Mouse (Mus musculus): ENCODE results near the gene Fam243.
A peak's percentile ranks its signal among the peaks of the same experiment; 100 is the strongest.

Fam243 gene

DNA sequence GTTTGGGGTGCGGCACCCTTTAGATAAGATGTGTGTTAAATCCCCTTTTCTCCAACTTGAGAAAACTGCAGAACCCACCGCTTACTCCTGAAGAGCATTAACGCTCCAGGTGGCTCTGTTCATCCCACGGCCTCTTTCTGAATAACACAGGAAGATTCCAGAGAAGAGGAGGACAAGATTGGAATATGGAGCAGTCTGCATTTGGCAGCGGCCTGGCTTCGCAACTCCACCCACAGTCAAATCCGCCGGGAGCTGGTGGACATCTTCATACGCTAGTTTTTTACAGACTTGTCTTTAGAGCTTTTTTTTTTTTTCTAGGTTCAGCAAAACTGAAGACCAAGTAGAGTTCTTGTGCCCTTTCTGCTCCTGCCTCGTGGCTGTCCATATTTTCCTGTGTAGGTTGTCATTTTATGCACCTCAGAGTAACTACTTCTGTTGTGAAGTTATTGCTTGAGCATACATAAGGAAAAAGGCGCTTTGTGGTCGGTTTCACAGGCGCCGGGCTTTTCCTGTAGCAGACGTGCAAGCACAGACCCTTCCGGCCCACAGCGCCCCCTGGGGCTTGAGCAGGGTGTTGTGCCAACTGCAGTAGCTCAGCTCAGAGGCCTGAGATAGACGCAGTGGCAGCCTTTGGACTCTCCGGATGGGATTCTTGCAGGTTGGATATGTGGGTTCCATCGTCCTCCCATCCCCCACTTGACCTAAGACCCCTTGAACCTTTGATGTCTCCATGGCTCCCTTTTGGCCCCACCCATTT is 1.7 kb downstream of the Fam243 start:
- DNase-seq (ENCODE audit: low spot score in 2 of 2): peak; percentile 56 to 69

DNA sequence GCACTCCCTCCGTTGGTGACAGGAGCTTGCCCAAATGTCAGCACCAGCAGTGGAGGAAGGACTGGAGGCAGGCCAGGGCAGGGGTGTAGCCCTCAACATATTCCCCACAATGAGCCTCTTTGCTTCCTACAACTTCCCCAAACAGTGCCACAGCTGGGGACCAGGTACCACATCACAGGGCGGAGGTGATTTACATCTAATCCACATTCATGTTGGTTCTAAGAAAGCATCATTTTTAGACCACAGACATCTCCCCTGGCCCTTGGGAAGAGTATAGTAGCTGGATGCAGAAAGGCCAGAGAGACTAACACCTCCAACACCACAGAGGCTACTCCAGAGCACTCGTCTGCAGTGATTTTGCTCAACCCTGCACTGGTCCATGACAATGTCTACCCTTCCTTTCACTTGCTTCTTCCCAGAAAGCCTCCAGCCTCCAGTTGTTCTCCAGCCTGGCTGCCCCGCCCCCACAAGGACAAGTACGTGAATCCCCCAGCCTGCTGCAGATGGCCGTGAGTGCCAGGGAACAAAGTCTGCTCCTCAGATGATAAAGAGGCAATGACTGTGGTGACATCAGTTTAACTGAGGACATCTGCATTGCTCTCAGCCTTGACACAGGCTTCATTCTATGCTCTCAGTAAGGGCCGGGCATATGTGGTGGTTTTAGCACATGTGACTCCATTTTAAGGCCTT is 5.0 kb downstream of the Fam243 start:
- DNase-seq (ENCODE audit: low spot score in 2 of 2): no peak

DNA sequence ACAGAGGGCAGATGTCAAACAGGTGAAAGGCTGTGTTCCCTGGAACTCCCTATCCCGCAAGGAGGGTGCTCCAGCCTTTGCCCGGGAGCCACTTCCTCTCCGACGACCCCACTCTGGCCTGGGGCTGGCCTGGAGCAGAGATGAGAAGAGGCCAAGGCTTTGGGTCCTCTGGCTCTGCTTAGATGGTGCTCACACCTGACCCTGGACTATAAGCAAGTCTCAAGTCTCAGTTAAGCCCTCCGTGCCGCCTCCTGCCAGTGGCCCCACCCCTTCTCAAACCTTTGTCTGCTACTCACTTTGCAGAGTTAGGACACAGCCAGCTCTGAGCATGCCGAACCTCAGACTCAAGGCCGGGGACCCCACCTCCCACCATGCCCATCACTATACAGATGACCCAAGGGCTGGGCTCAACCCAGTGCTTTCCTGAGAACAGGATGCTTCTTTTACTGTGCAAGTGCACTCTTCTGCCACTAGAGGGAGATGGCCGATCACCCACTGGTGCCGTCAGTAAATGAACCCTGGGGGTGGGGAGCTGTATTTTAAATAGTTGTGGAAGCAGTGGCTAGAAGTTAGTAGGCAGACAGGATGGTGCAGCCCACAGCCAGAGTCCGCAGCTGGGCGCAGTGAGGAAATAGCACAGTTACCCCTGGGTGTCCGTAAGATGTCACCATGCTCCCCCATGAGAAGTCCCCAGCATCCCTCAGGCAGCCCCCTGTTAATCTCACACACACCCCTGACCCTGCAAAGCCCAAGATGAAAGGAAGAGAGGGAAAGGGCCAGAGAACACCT is 7.1 kb downstream of the Fam243 start:
- DNase-seq (ENCODE audit: low spot score in 2 of 2): peak in 1 of 2 experiments; percentile 39

DNA sequence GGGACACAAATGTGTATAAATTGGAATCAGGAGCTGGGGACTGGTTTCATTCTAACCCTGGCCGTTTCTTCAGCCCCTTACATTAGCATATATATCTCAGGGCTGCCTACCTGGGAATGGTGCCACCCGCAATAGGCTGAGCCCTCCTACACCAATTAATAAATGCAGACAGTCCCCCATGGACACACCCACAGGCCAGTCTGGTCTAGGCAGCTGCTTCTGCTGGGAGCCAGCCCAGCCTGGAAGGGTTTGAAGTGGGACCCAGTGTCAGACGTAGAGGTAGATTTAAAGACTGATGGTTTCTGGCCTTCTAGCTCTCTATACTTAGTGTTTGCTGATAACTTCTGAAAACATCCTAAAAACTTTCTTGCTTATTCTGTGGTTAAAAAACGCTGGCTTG is 12.1 kb downstream of the Fam243 start:
- no peak for DNase-seq (ENCODE audit: low spot score in 2 of 2)

DNA sequence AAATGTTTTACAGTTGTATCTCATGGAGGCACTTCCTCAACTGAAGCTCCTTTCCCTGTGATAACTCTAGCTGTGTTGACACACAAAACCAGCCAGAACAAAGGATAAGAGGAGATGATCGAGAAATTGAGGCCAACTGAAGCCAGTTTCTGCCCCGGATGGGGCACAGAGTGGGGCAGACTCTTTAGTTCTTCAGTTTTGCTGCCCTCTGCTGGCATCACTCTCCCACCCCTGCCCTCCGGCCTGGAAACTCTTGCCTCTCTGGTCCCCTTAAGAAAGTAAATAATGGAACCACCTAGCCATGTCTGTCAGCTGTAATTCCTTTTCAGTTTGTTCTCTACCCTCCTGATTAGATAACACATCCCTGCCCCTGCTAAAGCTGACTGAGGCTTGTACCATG is 13.3 kb downstream of the Fam243 start:
- no peak for DNase-seq (ENCODE audit: low spot score in 2 of 2)

DNA sequence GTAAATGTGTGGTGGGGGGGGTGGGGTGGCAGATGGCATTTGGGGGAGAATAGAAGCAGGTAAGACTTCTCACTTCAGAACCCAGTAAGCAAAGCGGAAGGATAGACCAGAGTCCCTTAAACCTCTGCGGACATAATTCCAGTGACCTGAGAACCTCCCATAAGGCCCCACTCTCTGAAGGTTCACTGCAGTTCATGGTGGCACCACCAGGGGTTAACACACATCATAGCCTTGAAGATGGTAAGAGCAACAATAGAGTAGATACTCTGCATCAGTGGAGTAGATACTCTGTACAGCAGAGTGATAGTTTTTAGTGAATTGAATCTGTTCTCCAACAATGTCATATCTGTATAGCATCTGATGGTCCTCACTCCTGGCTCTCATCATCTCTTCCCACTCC is 15.7 kb downstream of the Fam243 start:
- DNase-seq (ENCODE audit: low spot score in 2 of 2): no peak

DNA sequence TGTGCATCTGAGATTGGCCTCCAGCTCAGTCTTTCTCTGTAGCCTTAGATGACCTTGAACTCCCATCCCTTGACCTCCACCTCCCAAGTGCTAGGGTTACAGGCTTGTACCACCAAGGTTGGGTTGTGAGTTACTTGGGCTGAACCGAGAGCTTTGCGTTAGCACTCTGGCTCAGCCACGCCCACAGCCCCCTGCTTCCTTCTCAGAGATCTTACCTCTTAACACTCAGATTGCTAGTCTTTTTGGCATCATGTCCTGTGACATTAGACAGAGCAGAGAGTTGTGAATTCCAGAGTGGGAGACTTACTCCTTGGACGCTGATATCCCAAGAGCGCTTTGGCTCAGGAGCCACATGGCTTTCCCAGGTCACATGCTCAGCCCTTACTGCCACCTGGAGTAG is 18.7 kb downstream of the Fam243 start:
- DNase-seq (ENCODE audit: low spot score in 2 of 2): no peak

DNA sequence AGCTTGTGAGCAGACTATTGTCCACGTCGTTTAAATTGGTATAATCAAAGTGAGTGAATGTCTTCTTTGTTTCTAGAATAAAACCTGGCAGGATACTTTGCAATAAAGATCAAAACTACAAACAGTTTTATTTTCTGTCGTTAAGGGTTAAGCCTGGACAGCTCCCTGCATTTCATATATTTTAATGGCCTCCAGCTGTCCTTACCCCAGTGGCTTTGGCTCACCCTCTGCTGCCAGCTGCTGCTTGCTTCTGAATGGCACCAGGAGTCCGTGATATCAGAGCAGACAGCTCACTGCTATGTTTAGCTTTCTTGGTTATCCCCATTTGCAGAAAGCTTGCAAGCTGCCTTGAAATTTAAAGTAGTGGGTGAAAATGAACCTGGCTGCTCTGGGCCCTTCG is 19.3 kb downstream of the Fam243 start:
- DNase-seq (ENCODE audit: low spot score in 2 of 2): no peak

DNA sequence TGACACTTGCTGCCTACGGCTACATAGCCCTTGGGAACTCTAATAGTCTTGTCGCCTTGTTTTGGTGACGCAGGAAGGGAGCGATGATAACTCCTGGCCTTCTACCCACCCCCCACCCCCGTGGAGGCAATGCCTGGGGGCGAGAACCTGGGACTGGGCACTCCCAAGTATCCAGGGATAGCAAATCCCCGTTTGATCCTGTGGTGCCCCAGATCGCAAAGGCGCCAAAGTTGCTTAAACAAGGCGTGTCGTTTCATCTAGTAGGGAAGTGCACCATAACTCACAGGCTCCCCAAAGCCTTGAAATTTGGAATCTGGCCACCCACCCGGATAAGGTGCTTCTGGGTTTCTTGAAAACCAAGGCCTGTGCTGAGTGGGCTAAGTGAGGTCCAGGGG is 19.8 kb downstream of the Fam243 start:
- DNase-seq (ENCODE audit: low spot score in 2 of 2): no peak

DNA sequence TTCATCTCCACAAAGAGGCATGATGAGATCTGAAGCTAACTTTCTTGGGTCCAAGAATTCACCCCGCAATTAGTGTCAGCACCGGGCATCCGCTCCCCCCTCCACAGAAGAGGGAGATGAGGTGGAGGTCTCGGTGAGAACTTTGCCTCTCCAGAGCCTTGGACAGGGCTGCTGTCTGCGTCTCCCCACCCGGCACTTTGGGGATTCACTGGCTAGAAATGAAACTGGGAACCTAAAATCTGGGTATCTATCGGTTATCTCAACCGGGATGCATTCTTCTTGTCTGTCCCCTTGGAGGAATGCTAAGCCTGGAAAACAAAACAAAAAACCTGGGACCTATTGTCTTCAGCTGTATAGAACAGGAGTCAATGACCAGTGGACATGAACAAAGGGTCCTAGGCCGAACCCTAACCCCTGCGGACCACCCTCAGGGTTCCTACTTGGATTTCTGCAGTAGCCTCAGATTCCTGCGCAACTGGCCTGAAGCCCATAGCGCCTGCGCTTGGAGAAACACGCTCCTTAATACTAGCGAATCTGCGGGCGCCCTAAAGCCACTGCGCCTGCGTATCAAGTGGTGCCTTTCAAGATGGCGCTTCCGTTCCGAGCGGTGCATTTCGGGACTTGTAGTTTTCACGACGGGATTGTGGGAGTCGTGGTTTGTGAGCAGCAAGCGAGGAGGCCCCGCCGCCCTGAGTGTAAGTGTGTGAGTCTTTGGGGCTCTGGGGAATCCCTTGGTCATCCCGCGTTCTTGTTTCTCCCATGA is 20.4 kb downstream of the Fam243 start, which contains the start of gene Smim11:
Gene Smim11, plus strand, starts transcription at position 638 of the 763 bp plus-strand sequence.
- DNase-seq (ENCODE audit: low spot score in 2 of 2): peak; percentile 95

DNA sequence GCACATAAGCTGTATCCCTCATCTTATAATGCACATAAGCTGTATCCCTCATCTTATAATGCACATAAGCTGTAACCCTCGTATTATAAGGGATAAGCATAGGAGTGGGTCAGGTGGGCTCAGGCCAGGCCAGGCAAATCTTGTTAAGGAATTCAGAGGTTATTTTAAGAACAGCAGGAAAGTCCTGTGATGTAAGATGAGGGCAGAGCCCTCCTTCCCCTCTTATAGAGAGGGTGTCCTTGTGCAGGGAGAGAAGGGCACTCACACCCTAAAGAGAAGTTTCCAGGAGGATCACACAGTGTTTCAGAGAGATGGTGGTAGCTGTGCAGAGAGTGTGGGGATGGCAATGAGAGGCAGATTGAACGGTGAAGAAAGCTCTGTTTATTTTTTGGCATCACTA is 25.9 kb downstream of the Fam243 start:
- DNase-seq (ENCODE audit: low spot score in 2 of 2): no peak

DNA sequence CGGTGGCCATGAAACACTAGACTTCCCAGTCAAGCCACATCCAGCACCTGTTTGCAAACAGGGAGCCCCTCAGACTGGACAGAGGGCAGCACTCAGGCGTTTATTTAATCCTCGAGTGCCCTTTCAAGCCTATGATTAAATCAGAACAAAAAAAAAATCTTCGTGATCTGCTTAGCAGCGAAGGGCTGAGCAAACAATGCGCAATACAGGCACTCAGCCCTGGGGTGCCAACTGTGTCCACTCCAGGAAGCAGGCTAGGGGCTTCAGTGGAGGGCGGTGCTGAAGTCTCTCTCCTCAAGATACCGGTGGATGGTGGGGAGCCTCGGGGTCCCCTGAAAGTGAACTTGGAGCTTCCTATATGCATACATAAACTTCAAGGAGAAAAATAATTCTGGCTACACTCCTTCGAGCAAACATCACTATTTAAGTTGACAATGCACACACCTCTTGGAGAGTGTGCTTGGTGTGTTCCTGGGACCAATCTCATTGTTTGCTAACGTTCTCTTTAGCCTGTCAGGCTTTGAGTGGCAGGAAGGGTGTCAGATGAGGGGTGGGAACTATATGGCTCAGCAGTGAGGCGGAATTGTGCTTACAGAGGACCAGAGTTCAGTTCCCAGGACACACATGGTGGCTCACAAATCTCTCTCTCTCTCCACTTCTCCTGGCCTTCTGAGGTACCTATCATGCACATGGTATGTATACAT is 26.8 kb downstream of the Fam243 start:
- DNase-seq (ENCODE audit: low spot score in 2 of 2): no peak

DNA sequence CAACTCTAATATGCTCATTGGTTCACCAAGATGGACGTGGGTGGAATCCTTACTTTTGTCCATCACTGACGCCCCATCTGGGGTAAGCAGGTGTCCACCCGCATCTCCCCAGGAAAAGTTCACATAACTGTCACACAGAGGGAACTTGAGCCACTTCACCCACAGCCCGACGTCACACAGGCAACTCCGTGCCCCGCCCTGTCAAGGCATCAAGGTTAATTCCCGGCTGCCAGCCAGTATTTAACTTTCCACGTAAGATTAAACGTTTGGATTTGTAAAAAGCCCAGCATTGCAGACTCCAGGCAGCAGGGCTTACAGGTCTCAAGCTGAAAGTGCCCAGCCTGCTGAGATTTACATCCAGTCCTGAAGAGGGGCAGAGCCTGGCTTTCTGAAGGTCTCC is 29.1 kb downstream of the Fam243 start, which contains the start of gene Kcne2:
Gene Kcne2, plus strand, starts transcription at position 289 of the 400 bp plus-strand sequence.
- no peak for DNase-seq (ENCODE audit: low spot score in 2 of 2)

DNA sequence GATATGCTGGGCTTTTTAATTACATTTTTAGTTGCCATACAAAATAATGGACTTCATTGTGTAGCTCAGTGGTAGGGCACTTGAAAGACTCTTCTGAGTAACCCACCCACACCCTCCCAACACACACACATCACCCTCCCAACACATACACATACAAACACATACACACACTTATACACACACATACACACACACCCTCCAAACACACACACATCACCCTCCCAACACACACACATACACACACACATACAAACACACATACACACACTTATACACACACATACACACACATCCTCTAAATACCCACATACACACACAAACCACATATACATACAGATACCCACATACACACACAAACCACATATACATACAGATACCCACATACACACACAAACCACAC is 31.2 kb downstream of the Fam243 start:
- no peak for DNase-seq (ENCODE audit: low spot score in 2 of 2)

DNA sequence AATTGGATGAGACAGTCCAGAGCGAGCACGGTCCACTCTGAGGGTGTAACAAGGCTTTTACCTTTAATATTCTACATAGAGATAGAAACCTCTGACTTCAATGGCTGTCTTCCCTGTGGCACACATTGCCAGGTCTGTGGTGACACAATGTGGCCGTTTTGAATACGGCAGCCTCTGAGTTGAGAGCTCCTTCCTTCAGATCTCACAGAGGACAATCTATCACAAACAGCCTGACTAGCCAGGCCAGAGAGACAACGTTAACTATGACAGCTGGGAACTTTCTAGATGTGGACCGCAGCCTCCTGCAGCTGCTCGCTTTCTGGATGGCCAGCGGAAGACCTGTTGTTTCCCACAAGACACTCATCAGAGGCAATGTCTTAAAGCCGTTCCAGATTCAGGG is 32.5 kb downstream of the Fam243 start:
- DNase-seq (ENCODE audit: low spot score in 2 of 2): peak in 1 of 2 experiments; percentile 24

DNA sequence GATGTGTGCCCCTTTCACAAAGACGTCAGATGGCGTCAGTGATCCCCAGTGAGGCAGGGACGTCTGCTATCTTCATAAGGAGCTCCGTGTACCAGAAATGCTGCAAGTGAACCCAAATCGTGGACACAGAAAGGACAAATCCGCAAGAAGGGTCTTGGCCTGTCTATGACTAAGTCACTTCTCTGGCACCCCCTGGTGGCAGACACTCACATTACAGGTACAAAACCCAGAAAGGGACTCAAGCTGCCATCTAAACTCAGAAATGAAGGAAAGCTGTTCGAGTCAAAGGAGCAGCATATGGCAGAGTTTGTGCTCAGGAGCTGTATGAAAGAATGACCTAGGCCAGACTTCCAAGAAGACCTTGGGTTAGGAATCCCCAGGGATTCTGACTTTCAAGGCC is 34.6 kb downstream of the Fam243 start:
- DNase-seq (ENCODE audit: low spot score in 2 of 2): peak; percentile 66 to 69

DNA sequence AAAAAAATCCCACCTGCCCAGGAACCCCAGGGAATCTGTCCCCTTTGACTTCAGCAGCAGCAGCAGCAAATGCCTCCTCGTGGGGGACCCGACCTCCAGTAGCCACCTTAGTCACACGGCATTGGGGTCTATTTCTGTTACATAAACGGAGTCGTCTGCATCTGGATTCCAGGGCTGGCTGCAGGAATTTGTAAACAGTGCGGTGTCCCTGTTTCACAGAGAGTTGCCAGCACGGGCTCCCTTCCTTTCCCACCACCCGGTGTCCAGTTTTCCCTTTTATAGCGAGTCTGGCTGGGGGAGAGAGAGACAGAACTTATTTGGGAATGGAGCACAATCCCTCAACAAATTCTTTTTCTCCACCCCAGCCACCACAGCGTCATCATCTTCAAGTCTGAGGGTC is 36.2 kb downstream of the Fam243 start:
- no peak for DNase-seq (ENCODE audit: low spot score in 2 of 2)

DNA sequence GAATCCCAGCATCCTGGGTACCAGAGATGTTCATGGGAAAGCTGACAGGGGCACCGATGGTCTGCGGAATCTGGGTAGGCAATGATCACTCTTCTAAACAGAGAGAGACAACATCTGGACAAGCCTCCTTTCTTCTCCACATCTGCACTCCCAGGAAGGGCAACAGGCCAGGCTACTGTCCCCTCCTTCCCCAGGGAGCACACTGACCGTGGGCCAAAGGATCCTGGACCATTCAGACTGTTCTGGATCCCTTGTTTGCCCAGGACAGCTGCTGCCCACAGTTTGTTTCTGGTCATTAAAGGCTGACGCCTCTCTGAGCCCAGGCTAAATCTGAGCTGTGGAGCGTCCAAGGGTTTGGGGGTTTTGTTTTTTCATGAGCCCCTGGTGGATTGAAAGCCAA is 38.6 kb downstream of the Fam243 start:
- no peak for DNase-seq (ENCODE audit: low spot score in 2 of 2)

DNA sequence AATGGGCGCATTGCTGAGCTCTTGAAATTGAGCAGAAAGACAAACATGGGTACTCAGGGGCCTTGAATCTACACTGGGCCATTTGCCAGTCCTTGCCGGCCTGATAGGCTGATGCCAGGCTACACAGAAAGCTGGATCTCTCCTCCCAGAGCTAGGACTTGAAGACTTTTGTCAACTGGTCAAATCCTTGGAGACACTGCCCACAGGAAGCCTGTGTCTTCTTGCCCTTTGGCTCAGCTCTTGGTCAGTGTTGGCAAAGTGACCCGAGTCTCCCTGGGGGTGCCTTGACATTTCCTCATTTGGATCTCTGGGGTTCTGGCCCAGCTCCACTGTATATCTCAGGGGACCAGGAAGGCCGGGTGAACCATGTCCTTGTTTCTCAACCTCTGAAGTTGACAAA is 45.7 kb downstream of the Fam243 start:
- no peak for DNase-seq (ENCODE audit: low spot score in 2 of 2)

DNA sequence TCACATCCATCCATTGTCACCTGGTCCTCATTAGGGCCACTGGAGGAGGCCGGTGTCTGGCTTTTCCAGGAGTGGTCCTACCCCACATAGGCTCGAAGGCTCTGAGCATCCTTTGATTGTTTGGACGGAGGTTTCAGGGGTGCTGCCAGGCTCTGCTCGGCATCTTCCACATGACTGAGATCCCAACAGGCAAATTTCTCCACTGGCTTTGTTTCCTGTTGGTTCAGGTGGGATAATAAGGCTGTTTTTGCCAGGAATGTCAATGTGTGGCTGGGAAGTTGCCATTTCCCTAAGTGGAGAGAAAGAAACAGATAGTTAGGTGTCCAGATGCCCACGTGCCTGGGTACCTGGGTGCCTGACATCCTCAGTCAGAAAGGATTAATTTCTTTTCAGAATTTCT is 46.7 kb downstream of the Fam243 start:
- DNase-seq (ENCODE audit: low spot score in 2 of 2): no peak
